Comparison of ENCODE assay signal across 30 mouse cellular contexts in the genomic region with DNA sequence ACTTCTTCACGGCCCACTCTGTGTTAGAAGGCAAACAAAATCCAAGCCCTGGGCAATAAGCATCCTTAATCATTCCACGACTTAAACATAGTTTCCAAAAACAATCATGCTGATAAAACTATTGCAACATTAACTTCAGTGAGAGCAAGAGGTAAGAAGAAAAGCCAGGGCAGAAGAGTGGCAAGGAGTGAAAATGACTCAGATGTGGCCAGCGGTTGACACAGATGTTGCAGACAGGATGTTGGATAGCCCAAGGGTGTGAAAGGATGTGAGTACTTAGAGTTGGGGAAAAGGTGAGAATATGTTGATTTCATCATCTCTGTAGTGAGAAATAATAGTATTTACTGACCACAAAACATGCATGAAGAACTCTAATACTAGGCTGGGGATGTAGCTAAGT. TPM values are rescaled to one million over a fixed set of nuclear protein-coding genes. Genes with fewer than 3 reads are reported as not detected.
DNase-seq lines count a peak whose midpoint lies in the region; ATAC-seq and TF ChIP-seq lines count a peak whose summit lies in the region.
"Had no signal": no experiment of that assay in that cellular context is flagged by ENCODE, and none has a peak within 500 bp of the region (broad histone marks: within the 10 kb centered on the region; RNA-seq: fewer than 3 reads in every experiment).

No protein-coding gene starts in this region.

- no peak overlapping the region for H3K27ac ChIP-seq in forebrain, embryonic 15.5 days (replicated peaks)
- H3K27ac ChIP-seq: embryonic facial prominence, embryonic 10.5 days; embryonic facial prominence, embryonic 15.5 days; forebrain, embryonic 12.5 days; hindbrain, postnatal 0 days; left cerebral cortex, adult 2 months; limb, embryonic 13.5 days; liver, embryonic 12.5 days; neural tube, embryonic 15.5 days had no signal

- no peak overlapping the region for H3K4me3 ChIP-seq in C2C12 (ENCODE audit: insufficient read depth, poor library complexity, severe bottlenecking)
- H3K4me3 ChIP-seq in forebrain, embryonic 15.5 days: no peak overlapping the region
- H3K4me3 ChIP-seq: embryonic facial prominence, embryonic 10.5 days; embryonic facial prominence, embryonic 15.5 days; forebrain, embryonic 12.5 days; left cerebral cortex, adult 2 months; limb, embryonic 13.5 days; liver, embryonic 12.5 days; neural tube, embryonic 15.5 days had no signal

- no peaks in the 10 kb centered on the region for H3K79me3 ChIP-seq in C2C12 (ENCODE audit: low read depth)

- no peaks in the 10 kb centered on the region for H3K27me3 ChIP-seq in C2C12 (ENCODE audit: control insufficient read depth, insufficient read depth, insufficient read length)
- H3K27me3 ChIP-seq in forebrain, embryonic 15.5 days: no peaks in the 10 kb centered on the region
- H3K27me3 ChIP-seq: embryonic facial prominence, embryonic 15.5 days; forebrain, embryonic 12.5 days; limb, embryonic 13.5 days; liver, embryonic 12.5 days; neural tube, embryonic 15.5 days had no signal

- 87% methylated on average over 3 of the region's 3 CpGs for WGBS in forebrain, embryonic 15.5 days

- no peaks in the 10 kb centered on the region for H3K4me1 ChIP-seq in forebrain, embryonic 15.5 days
- H3K4me1 ChIP-seq: embryonic facial prominence, embryonic 10.5 days; embryonic facial prominence, embryonic 15.5 days; forebrain, embryonic 12.5 days; limb, embryonic 13.5 days; liver, embryonic 12.5 days; neural tube, embryonic 15.5 days had no signal

- DNase-seq in 3134 (ENCODE audit: extremely low read depth, insufficient read length, low spot score): peak; percentile 57
- DNase-seq in kidney, postnatal 14 days: no peak
- DNase-seq in right cerebral cortex, postnatal 10 days (ENCODE audit: low spot score in 2 of 2): no peak
- no peak for DNase-seq in urinary bladder, postnatal 36 days (ENCODE audit: low spot score in 2 of 2)
- DNase-seq: adrenal gland, adult 8-10 months; cerebellum, adult 8-10 months; cerebellum, postnatal 25 days; gastrocnemius, postnatal 10 days; heart, postnatal 14 days; kidney, adult 9 months; kidney, postnatal 10 days; liver, postnatal 0 days; lung, postnatal 4 days; midbrain, embryonic 14.5 days; spleen, adult 18-20 months; thymus, adult 18-20 months; thymus, postnatal 36 days had no signal

- H3K4me2 ChIP-seq in forebrain, embryonic 15.5 days (replicated peaks): no peak overlapping the region
- H3K4me2 ChIP-seq: embryonic facial prominence, embryonic 15.5 days; forebrain, embryonic 12.5 days; limb, embryonic 13.5 days; liver, embryonic 12.5 days; neural tube, embryonic 15.5 days had no signal

- H3K9ac ChIP-seq in forebrain, embryonic 15.5 days (replicated peaks): no peak overlapping the region
- H3K9ac ChIP-seq: embryonic facial prominence, embryonic 15.5 days; forebrain, embryonic 12.5 days; limb, embryonic 13.5 days; liver, embryonic 12.5 days; liver, postnatal 0 days; neural tube, embryonic 15.5 days had no signal

- no peak overlapping the region for H3ac ChIP-seq in C2C12 (ENCODE audit: control insufficient read depth, insufficient read length, low read depth)

- no peak for TF ChIP-seq CTCF in C2C12 (IDR thresholded peaks at IDR 0.05; ENCODE audit: control insufficient read depth, insufficient read depth, insufficient read length)

- peak; percentile 28 for ATAC-seq in activated CD4-positive, CD25-positive, alpha-beta regulatory T cell, adult 4 months
- peak; percentile 47; the same call in 1 of the 2 replicates for ATAC-seq in monocyte, adult 5-6 weeks (replicated peaks; ENCODE audit: insufficient number of reproducible peaks, low FRiP score, low TSS enrichment, poor library complexity, severe bottlenecking)
- no peak for ATAC-seq in forebrain, embryonic 15.5 days (replicated peaks)
- ATAC-seq: hindbrain, postnatal 0 days; intestine, postnatal 0 days; liver, embryonic 12.5 days; liver, postnatal 0 days had no signal

- H3K9me3 ChIP-seq in forebrain, embryonic 15.5 days: no peaks in the 10 kb centered on the region; the same call in 1 of the 2 replicates

- no peaks in the 10 kb centered on the region for H3K36me3 ChIP-seq in C2C12 (ENCODE audit: control insufficient read depth, insufficient read depth)
- H3K36me3 ChIP-seq in forebrain, embryonic 15.5 days: no peaks in the 10 kb centered on the region
- H3K36me3 ChIP-seq: embryonic facial prominence, embryonic 10.5 days; embryonic facial prominence, embryonic 15.5 days; forebrain, embryonic 12.5 days; limb, embryonic 13.5 days; liver, embryonic 12.5 days; neural tube, embryonic 15.5 days had no signal

- H3K79me2 ChIP-seq in C2C12 (ENCODE audit: control insufficient read depth, insufficient read depth): no peaks in the 10 kb centered on the region

TF ChIP-seq in C2C12, 6 proteins besides CTCF, POLR2A, EP300 and RAD21:
- TF ChIP-seq CEBPB (IDR thresholded peaks at IDR 0.05; ENCODE audit: low read depth) (peak; percentile 86), FOSL1 (IDR thresholded peaks at IDR 0.05; ENCODE audit: insufficient read depth, low read length, poor library complexity, severe bottlenecking) (peak; percentile 17), MYOG (IDR thresholded peaks at IDR 0.05; ENCODE audit: control insufficient read depth, extremely low read depth, insufficient read length) (no peak), MAX (IDR thresholded peaks at IDR 0.05) (peak; percentile 34)

RNA-seq across cellular contexts. Expression of gene Gpc1, which starts 24.7 kb away (rescaled TPM):
- 380 TPM for polyA plus RNA-seq in C2C12 (2012; fragmentation: generic; extraction: Trizol)
- 1 to 10 TPM; 1.6 to 2.2 TPM for polyA plus RNA-seq in activated CD4-positive, CD25-positive, alpha-beta regulatory T cell, adult 4 months (2017; shearing (Covaris generic))
- 24.0 to 67.4 TPM (median 25.2 TPM) in 3 replicates for total RNA-seq in monocyte, adult 5-6 weeks (2017)
- polyA plus RNA-seq in forebrain, embryonic 15.5 days (2015; fragmentation: Nextera tagmentation; extraction: Ambion mirVana): 83.9 and 86.1 TPM in 2 replicates

Comparison
In these comparisons a context has a peak if more than half of its experiments do, and no peak if none do; other contexts are left out.
1. RNA of gene Gpc1, which starts 24.7 kb away (polyA plus RNA-seq): 380 TPM in C2C12 (single experiment) and 83.9 to 86.1 TPM in forebrain, embryonic 15.5 days; 1.6 to 2.2 TPM in activated CD4-positive, CD25-positive, alpha-beta regulatory T cell, adult 4 months; every median in the first group is over 10 times any median in the second.